Mouse (Mus musculus) spleen, adult 2 months (tissue): ENCODE data around the gene Pnldc1. TPM values are rescaled to one million over a fixed set of nuclear protein-coding genes. Genes with fewer than 3 reads are reported as not detected.
"Not testable (repeated sequence)": the region's sequence is repeated elsewhere in the genome, so short reads cannot be mapped to it uniquely, and the experiment has no call there.

Source experiments
- DNase-seq, 2 experiments: peaks; one replicate each; pipeline versions ENCODE4 v3.0.0 to v3.0.0-alpha.2; 2012 to 2021; ENCODE audit warnings: low spot score in 2 of 2, low read depth in 1 of 2
- H3K27ac ChIP-seq: fragments of 200-500 bp; 2 replicates; pipeline ENCODE4 v1.5.1; 2012; ENCODE audit warnings: low read length, inconsistent platforms; ENCODE audit not compliant: insufficient read depth
- H3K27me3 ChIP-seq: fragments of 200-500 bp; 2 replicates; pipeline ENCODE4 v1.6.1; 2012; ENCODE audit warnings: mild to moderate bottlenecking, moderate library complexity, low read length, inconsistent platforms; ENCODE audit not compliant: control insufficient read depth, insufficient read depth
- H3K36me3 ChIP-seq: fragments of 200-500 bp; 2 replicates; pipeline ENCODE4 v1.6.1; 2012; ENCODE audit warnings: mild to moderate bottlenecking, low read length, inconsistent platforms; ENCODE audit not compliant: control insufficient read depth, insufficient read depth
- H3K4me1 ChIP-seq: fragments of 200-500 bp; 2 replicates; pipeline ENCODE4 v1.6.1; 2011; ENCODE audit warnings: inconsistent platforms; ENCODE audit not compliant: control insufficient read depth, insufficient read depth, insufficient read length
- H3K4me3 ChIP-seq: fragments of 200-500 bp; 2 replicates; pipeline ENCODE4 v1.5.1; 2011; ENCODE audit warnings: mild to moderate bottlenecking, inconsistent platforms; ENCODE audit not compliant: insufficient read depth, insufficient read length; ENCODE audit errors: extremely low read depth
- CTCF ChIP-seq: fragments of 200-500 bp; IDR thresholded peaks from 2 replicates; pipeline ENCODE4 v1.5.1; 2011; ENCODE audit warnings: mild to moderate bottlenecking, inconsistent platforms; ENCODE audit not compliant: insufficient read depth, insufficient read length, insufficient replicate concordance; ENCODE audit errors: extremely low read depth
- POLR2A ChIP-seq: fragments of 200-500 bp; IDR thresholded peaks from 2 replicates; pipeline ENCODE4 v1.6.1; 2011; ENCODE audit warnings: low read depth, low read length, inconsistent platforms
- WGBS: fragments of 180-500 bp; shearing (Covaris S2); methylation state at CpG from one replicate; pipeline ENCODE4 v1.1.7; 2018; 5-methylcytosine and 5-hydroxymethylcytosine counted together
- polyA plus RNA-seq: library from polyadenylated mRNA; depleted of rRNA; stranded (reverse); fragments of >200 nt; gene quantifications from 2 replicates; pipeline ENCODE4 v1.2.3, GENCODE M21; 2012

Gene Pnldc1
- polyA plus RNA-seq, 1 experiment: 0.32 TPM

- H3K36me3 ChIP-seq: peaks cover 4% of the 10 kb centered on the region
- H3K27ac ChIP-seq: no peak within 1 kb of the TSS
- DNase-seq: no peak
- TF ChIP-seq CTCF (no peak), POLR2A (no peak)
- H3K4me1 ChIP-seq: no peaks in the 10 kb centered on the region; the same call in 1 of the 2 replicates
- H3K4me3 ChIP-seq: no peak within 1 kb of the TSS; the same call in 1 of the 2 replicates
- WGBS: 15% methylated on average over 27 of the region's 27 CpGs
- no peaks in the 10 kb centered on the region for H3K27me3 ChIP-seq
Measured at GRCm38 (mm10) chr17:12940151-12940805, 30.2 kb upstream of the Pnldc1 start, which contains the start of gene Acat3. TSS of gene Acat3 (minus strand) at chr17:12940600.

GRCm38 (mm10) chr17:12939377-12940148 is 29.5 kb upstream of the Pnldc1 start:
- DNase-seq, H3K27ac ChIP-seq, H3K27me3 ChIP-seq, H3K36me3 ChIP-seq, H3K4me1 ChIP-seq, H3K4me3 ChIP-seq: not testable (repeated sequence)
- WGBS: 49% methylated on average over 4 of the region's 12 CpGs

GRCm38 (mm10) chr17:12938077-12938476 is 28.0 kb upstream of the Pnldc1 start:
- TF ChIP-seq CTCF (no peak), POLR2A (no peak)
- no peak for DNase-seq
- Histone ChIP-seq H3K27ac (no peak overlapping the region), H3K4me3 (no peak overlapping the region), H3K36me3 (no peaks in the 10 kb centered on the region; the same call in 1 of the 2 replicates), H3K4me1 (no peaks in the 10 kb centered on the region; the same call in 1 of the 2 replicates), H3K27me3 (no peaks in the 10 kb centered on the region)
- WGBS: 64% methylated on average over 2 of the region's 2 CpGs

- no peak for DNase-seq
- WGBS: 81% methylated on average over 2 of the region's 2 CpGs
- no peak overlapping the region for H3K27ac ChIP-seq
Measured at GRCm38 (mm10) chr17:12937412-12937970, 27.5 kb upstream of the Pnldc1 start.

GRCm38 (mm10) chr17:12935719-12936118 is 25.7 kb upstream of the Pnldc1 start:
- TF ChIP-seq CTCF (no peak), POLR2A (no peak)
- Histone ChIP-seq H3K4me1 (no peaks in the 10 kb centered on the region; the same call in 1 of the 2 replicates), H3K4me3 (no peak overlapping the region), H3K36me3 (no peaks in the 10 kb centered on the region), H3K27me3 (no peaks in the 10 kb centered on the region), H3K27ac (no peak overlapping the region)
- DNase-seq: no peak
- 84% methylated on average over 4 of the region's 4 CpGs for WGBS

More at GRCm38 (mm10) chr17:12937412-12937970, 27.5 kb upstream of the Pnldc1 start:
- H3K36me3 ChIP-seq: no peaks in the 10 kb centered on the region
- no peaks in the 10 kb centered on the region; the same call in 1 of the 2 replicates for H3K4me1 ChIP-seq
- no peaks in the 10 kb centered on the region for H3K27me3 ChIP-seq
- no peak overlapping the region for H3K4me3 ChIP-seq
- TF ChIP-seq POLR2A (no peak), CTCF (no peak)

GRCm38 (mm10) chr17:12931576-12931975 is 21.5 kb upstream of the Pnldc1 start:
- not testable (repeated sequence) for H3K4me3 ChIP-seq, H3K27me3 ChIP-seq, H3K36me3 ChIP-seq, H3K27ac ChIP-seq, H3K4me1 ChIP-seq, DNase-seq
- 88% methylated on average over 5 of the region's 5 CpGs for WGBS

GRCm38 (mm10) chr17:12925703-12926180 is 15.7 kb upstream of the Pnldc1 start:
- 93% methylated on average over 8 of the region's 8 CpGs for WGBS
- Histone ChIP-seq H3K27me3 (no peaks in the 10 kb centered on the region), H3K36me3 (peaks cover 30% of the 10 kb centered on the region), H3K4me1 (no peaks in the 10 kb centered on the region), H3K4me3 (no peak overlapping the region), H3K27ac (no peak overlapping the region)
- TF ChIP-seq POLR2A (no peak), CTCF (no peak)
- DNase-seq: no peak
